Mouse (Mus musculus) kidney, adult 9 months (tissue): ENCODE measurements at regions not wholly inside any gene's neighbourhood (a gene's known extent, or its start where the extent isn't known, plus 50 kb on each side); places are given as distances from the start of the nearest gene placed in this dataset.

ENCODE experiments used
- DNase-seq: peaks from one replicate; pipeline ENCODE4 v3.0.0; 2022

DNA sequence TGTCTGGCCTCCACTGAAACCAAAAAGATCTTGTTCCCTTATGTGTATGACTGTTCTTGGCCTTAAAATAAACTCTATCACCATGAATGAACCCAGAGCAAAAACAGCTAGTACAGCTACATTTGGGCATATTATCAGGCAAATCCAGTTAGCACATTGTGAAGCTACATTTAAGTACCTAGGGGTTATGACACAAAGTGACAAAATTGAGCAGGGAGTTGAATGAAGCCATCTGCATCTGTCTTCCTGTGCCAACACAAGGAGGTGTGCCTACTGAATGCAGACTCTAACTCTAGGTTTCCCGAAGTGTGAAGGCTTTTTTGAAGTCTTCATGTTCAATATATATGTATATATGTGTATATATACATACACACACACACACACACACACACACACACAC lies 169.9 kb upstream of the Tmem161b start:
- DNase-seq = no peak

DNA sequence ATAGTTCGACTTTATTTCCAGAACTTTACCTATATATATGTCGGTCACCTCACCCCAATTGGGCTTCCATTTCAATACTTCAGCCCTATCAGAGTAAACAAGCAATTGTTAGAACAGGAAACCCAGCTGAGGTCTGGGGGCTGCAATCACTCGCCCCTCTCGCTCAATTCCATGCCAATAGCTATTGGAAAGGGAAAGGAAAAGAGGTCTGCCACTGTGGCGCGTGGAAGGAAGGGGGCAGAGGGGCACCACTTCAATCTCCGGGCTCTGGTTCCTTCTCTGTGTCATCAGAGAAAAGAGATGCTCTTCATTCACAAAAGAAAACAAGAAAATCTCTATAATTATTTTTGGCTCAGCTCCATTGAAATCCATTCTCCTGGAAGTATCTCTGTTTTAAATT lies 167.1 kb upstream of the Tmem161b start:
- DNase-seq = no peak

DNA sequence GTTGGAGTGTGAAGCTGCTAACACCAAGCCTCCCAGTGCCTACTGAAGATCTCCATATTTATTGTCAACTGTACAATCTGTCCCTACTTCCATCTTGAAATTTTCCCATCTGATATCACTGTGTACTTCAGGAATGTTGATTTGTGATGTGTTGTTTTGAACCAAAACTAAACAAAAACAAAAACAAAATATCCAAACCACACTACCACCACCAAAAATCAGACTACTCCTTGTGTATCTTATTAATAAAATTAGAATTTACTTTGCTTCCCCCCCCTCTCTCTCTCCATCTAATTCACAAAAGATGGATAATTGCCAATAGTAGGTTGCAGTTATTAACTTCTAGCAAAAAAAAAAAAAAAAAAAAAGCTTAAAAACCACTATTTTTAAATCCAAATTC lies 166.5 kb upstream of the Tmem161b start:
- DNase-seq = no peak

DNA sequence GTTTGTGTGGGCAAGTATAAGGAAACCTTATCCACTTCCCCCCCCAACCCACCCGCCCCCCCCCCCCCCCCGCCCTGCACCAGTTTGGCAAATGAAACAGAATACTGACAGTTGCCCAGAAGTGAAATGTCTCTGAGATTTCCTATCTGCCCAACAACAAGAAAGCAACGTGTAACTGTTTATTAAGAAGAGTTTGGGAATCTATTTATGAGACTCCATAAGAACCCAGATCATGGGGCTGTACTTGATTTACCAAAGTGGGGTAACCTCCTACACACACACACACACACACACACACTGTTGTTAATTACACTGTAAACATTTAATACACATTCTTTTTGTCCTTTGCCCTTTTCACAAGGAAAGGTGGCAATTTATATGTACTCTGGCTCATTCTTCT lies 165.6 kb upstream of the Tmem161b start:
- DNase-seq = no peak

DNA sequence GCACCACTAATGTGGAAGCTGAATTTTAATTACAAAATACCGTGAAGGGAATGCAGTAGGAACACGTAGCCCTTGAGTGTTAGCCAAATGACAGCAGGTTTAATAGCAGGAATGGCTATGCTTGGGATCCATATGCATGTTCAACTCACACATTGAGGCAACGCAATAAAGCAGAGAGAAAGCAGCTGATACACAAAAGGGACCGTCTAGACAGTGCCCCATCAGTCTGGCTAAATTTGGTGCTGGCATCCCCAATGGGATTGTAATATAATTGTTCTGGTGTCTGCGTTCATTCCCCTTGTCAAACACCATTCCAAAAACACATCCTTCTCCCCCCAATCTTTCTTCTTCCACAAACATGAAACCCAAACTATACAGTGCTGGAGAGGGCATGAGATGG lies 165.1 kb upstream of the Tmem161b start:
- DNase-seq = no peak

DNA sequence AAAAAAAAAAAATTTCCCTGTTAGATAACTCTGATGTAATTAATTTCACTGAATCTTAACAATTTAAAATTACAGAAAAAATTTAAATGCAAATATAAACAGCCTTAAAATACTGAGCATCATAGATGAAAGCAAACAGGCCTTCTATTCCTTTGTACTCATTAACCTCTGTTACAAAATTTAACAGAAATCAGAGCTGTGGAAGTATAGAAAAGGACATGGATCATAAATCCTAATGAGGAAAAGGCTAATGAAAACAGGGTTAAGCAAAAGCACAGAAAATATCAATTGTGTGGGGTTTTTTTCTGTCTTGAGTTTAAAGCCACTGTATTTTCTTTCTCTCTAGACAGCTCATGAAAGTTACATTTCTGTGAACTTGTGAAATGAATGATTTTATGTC lies 164.6 kb upstream of the Tmem161b start:
- DNase-seq = no peak

DNA sequence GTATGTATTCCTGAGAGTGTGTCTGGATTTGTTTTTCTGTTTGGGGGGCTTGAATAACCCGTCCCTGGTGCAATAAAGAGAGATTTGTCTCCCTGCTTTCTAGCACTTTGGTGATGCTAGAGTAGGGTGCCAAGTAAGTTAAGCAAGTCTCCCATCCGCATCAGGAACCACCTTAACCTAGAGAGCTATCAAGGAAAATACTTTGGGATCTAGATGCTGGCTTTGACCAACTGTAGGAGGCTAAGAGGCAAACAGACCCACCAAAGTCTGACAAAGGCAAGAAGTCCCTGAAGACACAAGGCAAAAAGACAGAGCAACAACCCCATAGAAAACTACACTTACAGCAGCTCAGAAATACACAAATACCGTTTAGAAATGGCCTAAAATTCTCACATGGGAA lies 163.8 kb upstream of the Tmem161b start:
- no peak for DNase-seq

DNA sequence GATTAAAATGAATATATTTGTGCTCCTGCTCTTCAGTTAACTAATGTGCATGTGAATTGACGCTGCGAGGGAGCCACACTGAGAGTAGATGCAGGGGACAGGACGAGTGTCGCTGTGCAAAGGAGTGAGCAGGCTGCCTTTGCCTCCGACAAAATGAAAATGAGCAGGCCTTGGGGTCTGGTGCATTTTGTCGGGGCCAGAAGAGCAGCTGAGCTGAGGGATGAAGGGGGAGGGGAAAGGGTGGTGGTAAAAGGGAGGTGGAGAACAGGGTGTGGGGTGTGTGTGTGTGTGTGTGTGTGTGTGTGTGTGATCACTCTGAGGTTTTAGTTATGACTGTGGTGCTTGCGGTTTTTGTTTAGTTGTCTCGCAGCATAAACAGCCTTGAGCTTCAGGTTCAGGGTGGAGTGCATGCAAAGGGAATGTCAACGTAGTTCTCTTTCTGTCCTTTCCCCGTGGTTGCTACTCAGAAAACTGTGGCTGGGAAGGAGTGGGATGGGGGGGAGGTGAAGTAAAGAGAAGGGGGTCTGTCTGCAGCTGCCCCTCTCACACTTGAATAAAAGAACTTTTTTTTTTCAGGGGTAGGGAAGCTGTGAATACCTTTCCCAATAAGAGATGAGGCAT lies 163.0 kb upstream of the Tmem161b start:
- DNase-seq = no peak

DNA sequence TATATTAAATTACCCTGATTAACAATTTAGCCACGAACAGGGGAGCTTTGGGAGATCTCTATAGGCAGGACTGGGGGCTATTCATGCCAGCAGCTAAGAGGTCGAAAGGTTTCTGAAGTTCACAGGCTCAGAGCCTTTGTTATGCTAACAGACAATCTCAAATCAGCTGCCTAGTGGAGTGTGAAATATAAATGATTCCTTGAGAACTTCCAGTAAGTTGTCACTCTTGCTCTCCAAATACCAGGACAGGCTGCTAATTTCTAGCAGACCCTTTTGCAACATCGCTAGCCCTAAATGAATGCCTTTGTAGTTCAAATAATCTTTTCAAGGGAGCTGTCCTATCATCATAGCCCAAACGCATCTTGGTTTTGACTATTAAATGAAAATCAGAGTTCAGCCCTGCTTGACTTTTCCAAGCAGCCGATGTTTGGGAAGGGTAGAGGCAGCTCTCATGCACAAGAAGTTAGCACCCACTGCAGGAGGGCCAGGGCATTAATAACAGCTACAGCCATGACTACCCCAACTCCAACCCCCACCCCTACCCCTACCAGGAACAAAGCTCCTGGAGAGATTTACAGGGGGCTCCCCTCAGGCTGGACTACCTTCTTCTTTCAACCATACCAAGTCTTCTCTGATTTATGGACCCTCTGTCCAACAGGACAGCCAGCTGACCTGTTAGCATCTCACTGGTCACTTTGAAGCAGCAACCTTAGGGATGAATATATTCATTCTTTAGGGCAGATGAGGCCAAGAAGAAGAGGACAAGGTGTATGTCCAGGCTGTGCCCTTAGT lies 162.2 kb upstream of the Tmem161b start:
- no peak for DNase-seq

DNA sequence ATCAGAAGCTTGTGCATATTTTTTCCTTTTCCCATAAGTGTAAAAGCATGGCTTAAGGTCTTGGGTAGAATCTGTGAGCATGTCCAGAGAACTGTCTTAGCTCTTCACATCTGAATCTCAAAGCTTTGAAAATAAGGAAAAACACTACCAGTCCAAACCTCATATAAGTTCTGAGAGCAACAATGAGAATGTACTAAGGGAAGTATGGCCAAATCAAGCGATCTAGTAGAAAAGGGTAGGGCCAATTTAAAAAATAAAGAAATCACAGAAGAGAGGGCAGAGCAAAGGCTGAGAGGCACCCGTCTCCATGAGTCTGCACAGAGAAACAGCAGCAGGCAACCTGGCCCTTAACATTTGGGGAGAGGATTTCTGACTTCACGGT lies 161.7 kb upstream of the Tmem161b start:
- DNase-seq = no peak

DNA sequence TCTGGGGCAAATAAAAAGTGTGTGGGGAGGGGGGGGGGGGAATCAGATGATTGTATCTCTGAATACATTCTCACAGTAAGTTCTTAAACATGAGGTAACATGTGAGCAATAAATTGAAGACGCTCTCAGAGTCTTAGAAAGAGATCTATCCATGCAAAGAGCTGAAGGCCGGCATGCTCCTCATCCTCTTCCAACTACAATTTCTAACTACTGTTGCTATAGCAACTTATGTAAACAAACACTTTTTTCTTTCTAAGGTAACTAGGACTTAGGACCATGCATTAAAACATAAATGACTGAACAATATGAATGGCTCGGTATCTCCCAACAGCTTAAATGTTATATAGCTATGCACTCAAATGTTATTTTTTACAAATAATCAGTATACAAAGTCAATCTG lies 161.2 kb upstream of the Tmem161b start:
- no peak for DNase-seq

DNA sequence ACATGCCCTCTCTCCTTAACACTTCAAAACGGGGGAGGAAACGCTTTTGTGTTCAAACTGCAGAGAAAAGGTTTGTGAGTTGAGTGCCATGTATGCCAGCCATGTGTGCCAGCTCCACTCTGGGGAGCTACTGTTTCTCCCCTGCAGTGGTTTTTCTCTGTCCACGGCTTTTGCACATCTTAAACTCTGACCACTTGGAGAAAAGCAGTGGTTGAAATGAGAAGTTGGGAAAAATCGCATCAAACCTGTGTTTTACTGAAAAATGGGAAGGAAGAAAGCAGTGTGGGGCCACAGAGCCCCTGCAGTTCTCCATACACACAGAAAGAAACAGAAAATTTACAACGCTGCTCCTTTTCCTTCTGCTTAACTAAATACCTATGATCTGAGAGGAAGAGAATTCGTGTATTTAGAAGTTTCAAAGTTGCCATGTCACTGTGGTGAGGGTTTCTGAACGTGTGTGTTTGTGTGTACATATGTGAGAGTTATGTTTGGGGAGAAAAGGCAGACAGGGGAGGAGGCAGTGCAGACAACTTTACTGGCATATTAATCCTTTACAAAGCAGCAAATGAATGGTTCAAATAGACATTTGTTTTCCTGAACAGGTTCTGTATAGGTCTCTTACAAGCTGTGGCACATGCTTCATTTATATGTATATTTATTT lies 160.1 kb upstream of the Tmem161b start:
- DNase-seq = no peak

DNA sequence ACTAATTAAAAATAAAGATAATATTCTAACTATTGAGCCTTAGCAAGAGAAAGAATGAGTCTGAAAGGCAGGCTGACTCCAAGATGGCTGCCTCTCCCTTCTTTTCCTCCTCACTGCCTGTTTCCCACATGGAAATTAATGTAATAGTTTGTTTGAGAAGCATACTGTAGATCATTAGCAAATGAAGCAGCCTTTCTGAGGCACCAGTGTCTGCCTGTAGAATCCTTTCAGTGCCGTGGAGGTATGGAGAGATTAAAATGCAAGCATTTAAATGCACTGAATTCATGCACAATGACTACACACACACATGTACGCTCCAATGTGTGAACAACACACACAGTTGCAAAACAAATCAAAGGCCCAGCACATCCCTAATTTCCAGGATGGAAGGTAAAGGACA lies 159.5 kb upstream of the Tmem161b start:
- no peak for DNase-seq

DNA sequence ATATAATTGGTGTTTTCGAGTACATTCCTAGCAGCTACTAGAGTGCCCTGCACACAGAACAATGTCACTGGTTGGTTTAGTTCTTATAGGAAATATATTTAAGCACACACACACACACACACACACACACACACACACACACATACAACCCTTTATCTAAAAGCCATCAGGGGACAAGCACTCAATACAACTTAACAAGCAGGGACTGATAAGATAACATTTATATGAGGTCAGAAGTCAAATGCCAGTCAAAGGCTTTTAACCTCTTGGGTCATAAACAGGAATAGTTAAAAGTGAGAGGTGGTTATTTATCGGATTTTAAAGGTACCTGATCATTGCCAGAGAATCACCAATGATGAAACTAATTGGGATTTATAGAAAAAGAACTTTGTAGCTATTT lies 158.7 kb upstream of the Tmem161b start:
- no peak for DNase-seq

DNA sequence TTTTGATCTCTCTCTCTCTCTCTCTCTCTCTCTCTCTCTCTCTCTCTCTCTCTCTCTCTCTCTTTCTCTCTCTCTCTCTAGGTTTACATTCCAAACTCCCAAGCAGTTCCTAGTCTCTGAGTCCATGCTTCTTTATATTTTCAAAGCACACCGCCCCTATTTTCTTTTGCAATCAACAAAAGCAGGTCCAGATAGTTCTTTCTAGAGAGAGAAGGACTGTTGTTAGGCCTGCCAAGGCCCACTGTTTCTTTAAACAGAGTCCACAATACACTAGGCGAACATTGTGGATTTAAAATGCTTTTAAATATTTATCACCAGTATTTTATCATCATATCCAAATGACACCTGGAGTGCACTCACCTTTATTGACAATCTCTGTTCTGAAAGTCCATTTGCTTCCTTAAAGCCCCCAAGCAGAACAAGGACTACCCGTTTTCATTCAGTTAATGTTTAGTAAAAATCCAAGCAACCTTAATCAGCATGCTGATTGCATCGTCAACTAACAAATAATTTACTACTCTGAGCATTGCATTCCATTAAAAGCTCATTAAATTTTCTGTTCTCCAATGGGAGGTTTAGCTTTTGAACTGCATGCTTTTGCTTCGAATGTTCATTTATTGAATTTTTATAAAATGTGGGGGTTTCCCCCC lies 157.7 kb upstream of the Tmem161b start:
- DNase-seq = peak; percentile 32

DNA sequence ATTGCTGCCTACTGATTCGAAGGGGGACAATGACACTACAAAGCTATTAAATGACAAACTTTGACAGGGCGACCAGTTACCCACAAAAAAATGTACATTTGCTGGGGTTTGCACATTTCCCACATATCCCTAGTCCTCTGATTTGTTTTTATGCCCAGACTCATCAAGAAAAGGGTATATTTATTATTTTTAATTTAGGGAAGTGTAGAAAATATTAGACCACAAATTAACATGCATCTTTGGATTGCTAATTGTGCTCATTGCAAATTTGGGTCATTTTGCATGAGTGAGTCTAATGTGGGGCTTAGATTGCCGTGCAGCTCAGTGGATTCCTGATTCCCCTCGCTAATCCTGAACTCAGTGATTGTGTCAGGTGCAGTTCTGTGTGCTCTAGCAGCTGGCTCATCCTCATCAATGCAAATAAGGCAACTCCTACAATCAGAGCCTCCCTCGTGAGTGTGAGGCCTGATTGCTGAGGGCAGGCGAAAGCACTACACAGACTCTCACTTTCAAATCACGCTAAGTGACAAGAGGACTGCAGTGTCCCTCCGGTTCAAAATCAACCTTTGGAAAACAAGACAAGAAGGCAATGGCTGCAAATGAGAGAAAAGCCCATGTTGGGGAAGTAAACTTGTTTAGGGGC lies 156.7 kb upstream of the Tmem161b start:
- no peak for DNase-seq

DNA sequence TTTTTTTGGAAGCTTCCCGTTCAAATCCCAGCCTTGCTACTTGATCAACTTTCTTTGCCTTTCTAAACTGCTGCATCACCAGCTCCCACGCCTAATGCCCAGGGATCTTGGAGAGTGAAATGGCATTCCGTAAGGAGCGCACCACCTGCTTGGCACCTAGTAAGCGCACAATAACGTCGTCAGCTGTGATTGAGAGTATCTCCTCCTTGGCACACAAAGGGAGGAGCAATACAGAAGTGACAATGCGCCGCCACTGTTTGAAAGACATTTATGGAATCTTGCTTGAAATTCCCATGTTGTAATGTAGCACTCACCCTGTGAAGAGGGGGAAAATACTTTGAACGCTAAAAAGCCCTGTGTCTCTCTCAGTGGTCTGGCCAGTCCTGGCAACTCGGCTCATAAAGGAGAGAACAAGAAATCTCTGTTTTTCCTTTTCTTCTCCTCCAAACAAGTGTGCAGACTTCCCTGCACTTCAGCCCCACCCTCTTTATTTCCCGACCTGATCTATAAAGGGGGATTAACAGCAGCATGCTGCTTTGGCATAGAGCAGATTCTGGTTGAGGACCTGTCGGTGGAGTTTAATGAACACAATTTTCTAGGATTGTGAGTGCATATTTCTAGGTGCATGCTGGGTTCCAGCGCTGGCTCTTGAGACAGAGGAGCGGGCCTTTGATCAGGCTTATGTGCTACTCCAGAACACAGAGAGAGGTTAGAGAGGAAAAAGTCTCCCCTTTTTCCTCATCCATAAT lies 155.7 kb upstream of the Tmem161b start:
- DNase-seq = no peak

DNA sequence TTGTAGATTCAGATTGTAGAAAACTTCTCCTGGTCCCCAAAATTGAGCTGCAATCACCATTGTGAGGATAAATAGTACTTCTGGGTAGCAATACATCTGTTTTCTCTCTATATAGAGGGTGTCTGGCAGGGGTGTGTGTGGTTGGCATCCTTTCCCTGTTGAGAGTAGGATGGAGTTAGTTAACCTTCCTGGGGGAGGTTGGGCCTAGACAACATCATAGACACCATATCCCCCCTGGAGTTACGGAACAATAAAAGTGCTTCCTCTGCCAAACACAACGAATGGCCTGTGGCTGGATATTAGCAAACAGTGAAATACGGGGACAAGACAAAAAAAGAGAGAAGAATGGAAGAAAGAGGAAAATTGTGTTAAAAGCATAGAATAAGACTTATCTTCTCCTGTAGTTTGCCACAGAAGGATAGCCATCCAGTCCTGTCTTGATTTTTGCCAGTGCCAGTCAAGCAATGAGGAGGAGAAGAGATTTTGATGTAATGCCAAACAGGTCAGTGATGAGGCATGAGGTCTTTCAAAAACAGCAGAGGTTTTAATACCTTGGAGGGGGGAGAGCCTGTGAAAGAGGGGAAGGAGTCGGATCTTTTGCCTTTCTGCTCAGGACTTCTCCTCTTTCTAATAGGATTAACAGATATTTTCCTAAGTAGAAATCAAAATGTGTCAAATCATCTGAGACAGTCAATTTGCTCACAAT lies 155.0 kb upstream of the Tmem161b start:
- no peak for DNase-seq

DNA sequence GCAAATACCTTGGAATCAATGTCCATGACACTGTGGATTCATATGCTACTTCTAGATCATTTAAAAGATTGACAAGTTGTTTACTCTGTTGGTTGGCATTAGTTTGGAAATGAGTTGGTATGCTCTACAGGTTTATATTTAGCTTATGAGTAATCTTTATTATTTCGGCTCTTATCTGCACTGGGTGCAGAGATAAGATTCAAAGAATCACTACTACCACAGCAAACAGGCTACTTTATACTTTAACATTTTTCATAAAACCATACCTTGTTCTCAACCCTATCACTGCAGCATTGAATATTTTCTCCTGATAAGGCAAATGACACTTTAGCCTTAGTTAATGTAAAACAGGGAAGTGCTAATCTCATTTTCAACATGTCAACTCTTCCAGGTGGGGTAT lies 153.7 kb upstream of the Tmem161b start:
- DNase-seq = no peak
